Mouse (Mus musculus) left cerebral cortex, adult 9 months (tissue): Measurements from ENCODE around the gene Tjap1.

Source experiments
- DNase-seq, 2 experiments: peaks; one replicate each; pipeline ENCODE4 v3.0.0; 2022; ENCODE audit warnings: low spot score in 2 of 2

Tjap1 gene

GRCm38 (mm10) chr17:46253452-46254084 is 29.3 kb downstream of the Tjap1 start, which contains the start of gene Lrrc73:
Gene Lrrc73 (plus strand): TSS chr17:46253531.
- peak; percentile 82 to 93 for DNase-seq

- DNase-seq = peak in 1 of 2 experiments; percentile 65
Measured at GRCm38 (mm10) chr17:46252571-46253451, 30.0 kb downstream of the Tjap1 start.

GRCm38 (mm10) chr17:46251174-46251573 is 31.7 kb downstream of the Tjap1 start:
- DNase-seq = no peak

- no peak for DNase-seq
Measured at GRCm38 (mm10) chr17:46248189-46248522, 34.7 kb downstream of the Tjap1 start.

- DNase-seq = peak; percentile 90 to 96
Measured at GRCm38 (mm10) chr17:46247512-46248188, 35.2 kb downstream of the Tjap1 start, which contains the start of the genes Polr1c and Yipf3. Gene Polr1c (minus strand): TSS chr17:46248054. Gene Yipf3 (plus strand): TSS chr17:46248080.

- no peak for DNase-seq
Measured at GRCm38 (mm10) chr17:46244579-46244978, 38.2 kb downstream of the Tjap1 start.

- DNase-seq = no peak
Measured at GRCm38 (mm10) chr17:46243624-46244023, 39.2 kb downstream of the Tjap1 start.

GRCm38 (mm10) chr17:46242993-46243392 is 39.8 kb downstream of the Tjap1 start:
- no peak for DNase-seq

GRCm38 (mm10) chr17:46242274-46242673 is 40.6 kb downstream of the Tjap1 start:
- DNase-seq = no peak

- no peak for DNase-seq
Measured at GRCm38 (mm10) chr17:46241471-46241870, 41.4 kb downstream of the Tjap1 start.

GRCm38 (mm10) chr17:46239516-46240114 is 43.2 kb downstream of the Tjap1 start:
- no peak for DNase-seq

- no peak for DNase-seq
Measured at GRCm38 (mm10) chr17:46237480-46237879, 45.3 kb downstream of the Tjap1 start.

GRCm38 (mm10) chr17:46237079-46237478 is 45.7 kb downstream of the Tjap1 start:
- DNase-seq = no peak

GRCm38 (mm10) chr17:46236067-46236466 is 46.8 kb downstream of the Tjap1 start:
- no peak for DNase-seq

- no peak for DNase-seq
Measured at GRCm38 (mm10) chr17:46227576-46227975, 55.2 kb downstream of the Tjap1 start.

GRCm38 (mm10) chr17:46221601-46222000 is 61.2 kb downstream of the Tjap1 start:
- DNase-seq = no peak

GRCm38 (mm10) chr17:46210550-46210949 is 72.3 kb downstream of the Tjap1 start:
- DNase-seq = no peak
